Mouse (Mus musculus): Measurements from ENCODE around the gene Glt1d1. TPM values are rescaled to one million over a fixed set of nuclear protein-coding genes. Genes with fewer than 3 reads are reported as not detected.
"Not testable (repeated sequence)": the region's sequence is repeated elsewhere in the genome, so short reads cannot be mapped to it uniquely, and the experiment has no call there.

The Glt1d1 gene
- polyA plus RNA-seq, 1 experiment from 2014 or later: 0.25 TPM

DNA sequence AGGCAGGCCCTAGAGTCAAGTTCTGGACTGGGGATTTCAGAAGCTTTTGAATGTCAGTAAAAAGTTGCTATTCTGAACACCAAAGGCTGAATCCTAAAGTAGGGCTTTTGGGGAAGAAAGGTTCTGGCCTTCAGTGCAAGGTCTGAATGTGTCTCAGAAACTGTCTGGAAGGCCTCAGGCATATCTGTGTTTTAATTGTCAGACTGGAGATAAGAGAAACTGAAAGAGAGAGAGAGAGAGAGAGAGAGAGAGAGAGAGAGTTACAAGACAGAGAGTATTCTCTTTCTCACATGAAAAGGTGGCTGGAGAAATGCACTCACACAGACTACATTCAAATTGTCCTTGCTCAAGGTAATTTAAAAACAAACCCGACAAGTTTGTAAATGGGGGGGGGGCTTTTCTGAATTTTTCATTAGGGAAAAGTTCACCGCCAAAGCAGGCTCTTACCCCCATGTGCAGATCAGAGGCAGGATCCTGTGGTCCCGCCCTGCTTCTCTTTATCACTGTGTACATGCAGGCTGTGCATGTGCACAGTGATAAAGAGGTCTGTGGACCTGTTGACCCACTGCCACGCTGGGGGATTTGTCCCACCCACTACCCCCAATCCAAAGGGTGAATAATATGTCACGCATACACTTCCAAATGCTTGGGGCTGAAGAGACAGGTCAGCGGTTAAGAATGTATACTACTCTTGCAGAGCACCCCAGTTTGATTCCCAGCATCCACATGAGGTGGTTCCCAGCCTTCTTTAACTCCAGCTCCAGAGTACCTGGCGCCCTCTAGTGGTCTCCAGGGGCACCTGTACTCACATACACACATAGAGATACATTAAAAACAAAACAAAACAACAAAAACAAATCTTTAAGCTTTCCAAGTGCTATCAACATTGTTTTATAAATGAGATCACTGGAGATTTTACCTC lies 83.0 kb downstream of the Glt1d1 start:
- ATAC-seq (ENCODE audit: low read depth) (no peak), DNase-seq (ENCODE audit: low spot score) (no peak)
- Histone ChIP-seq H3K27ac (replicated peaks; ENCODE audit: low read depth, low read length) (no peak overlapping the region), H3K4me2 (ENCODE audit: low read depth, low read length) (no peak overlapping the region), H3K9me3 (ENCODE audit: control insufficient read depth, low read length) (peaks cover 8% of the 10 kb centered on the region; the same call in 1 of the 2 replicates), H3K4me3 (ENCODE audit: low read depth, low read length) (no peak overlapping the region), H3K4me1 (ENCODE audit: control insufficient read depth, insufficient read depth, low read length) (0 out of 2 replicates have a peak, but pooled peaks cover 3% of the 10 kb centered on the region), H3K9ac (ENCODE audit: low read depth, low read length) (no peak overlapping the region), H3K36me3 (ENCODE audit: control insufficient read depth, insufficient read depth, low read length) (no peaks in the 10 kb centered on the region), H3K27me3 (replicated peaks; ENCODE audit: control insufficient read depth, insufficient read depth, low read length) (no peaks in the 10 kb centered on the region)
- WGBS: 75% methylated on average over 7 of the region's 7 CpGs

DNA sequence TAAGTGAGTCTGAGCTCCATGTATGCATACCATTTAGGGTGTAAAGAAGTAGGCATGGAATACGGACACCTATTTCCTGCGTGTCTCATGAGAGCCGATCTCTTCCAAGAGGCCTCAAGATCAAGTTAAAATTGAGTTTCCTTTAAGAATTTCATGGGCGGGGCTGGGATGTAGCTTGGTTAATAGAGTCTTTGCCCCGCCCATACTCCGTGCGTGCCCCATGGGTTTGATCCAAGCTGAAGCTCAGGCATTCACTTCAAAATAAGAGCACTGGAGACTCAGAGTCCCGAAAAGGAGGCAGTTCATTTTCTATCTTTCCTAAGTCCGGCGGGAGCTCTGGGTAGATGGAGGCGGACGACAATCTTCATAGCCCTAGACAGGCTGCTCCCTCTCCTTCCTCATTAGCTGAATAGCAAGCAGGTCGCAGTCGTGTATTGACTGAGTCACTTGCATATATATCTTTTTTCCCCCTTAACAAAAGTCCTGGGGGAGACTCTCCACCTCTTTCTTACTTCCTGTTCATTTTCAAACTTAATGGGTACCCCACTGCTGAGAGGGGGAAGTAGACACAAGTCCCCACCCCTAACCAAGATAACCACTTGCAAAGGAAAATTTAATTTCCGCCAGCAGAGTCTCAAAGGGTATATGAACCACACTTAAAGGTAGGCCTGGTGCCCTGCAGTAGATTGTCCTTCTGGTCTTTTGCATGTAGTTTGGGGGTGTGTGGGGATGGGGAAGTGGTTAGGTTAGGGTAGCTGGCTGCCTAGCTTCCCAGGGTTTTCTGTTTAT lies 88.7 kb downstream of the Glt1d1 start:
- Histone ChIP-seq H3K27me3 (replicated peaks; ENCODE audit: control insufficient read depth, insufficient read depth, low read length) (no peaks in the 10 kb centered on the region), H3K9ac (ENCODE audit: low read depth, low read length) (no peak overlapping the region), H3K27ac (replicated peaks; ENCODE audit: low read depth, low read length) (no peak overlapping the region), H3K9me3 (ENCODE audit: control insufficient read depth, low read length) (no peaks in the 10 kb centered on the region), H3K4me2 (ENCODE audit: low read depth, low read length) (peak overlapping the region; percentile 32), H3K4me3 (ENCODE audit: low read depth, low read length) (peak overlapping the region; percentile 10), H3K4me1 (ENCODE audit: control insufficient read depth, insufficient read depth, low read length) (0 out of 2 replicates have a peak, but pooled peaks cover 3% of the 10 kb centered on the region), H3K36me3 (ENCODE audit: control insufficient read depth, insufficient read depth, low read length) (no peaks in the 10 kb centered on the region)
- ATAC-seq (ENCODE audit: low read depth) (peak; percentile 70), DNase-seq (ENCODE audit: low spot score) (peak; percentile 93)
- WGBS: 24% methylated on average over 15 of the region's 15 CpGs

GRCm38 (mm10) chr5:127722171-127722570 lies 90.1 kb downstream of the Glt1d1 start:
- 95% methylated on average over 12 of the region's 12 CpGs for WGBS
- not testable (repeated sequence) for DNase-seq (ENCODE audit: low spot score); H3K9ac ChIP-seq (ENCODE audit: low read depth, low read length); H3K4me2 ChIP-seq (ENCODE audit: low read depth, low read length); H3K27me3 ChIP-seq (replicated peaks; ENCODE audit: control insufficient read depth, insufficient read depth, low read length); H3K4me1 ChIP-seq (ENCODE audit: control insufficient read depth, insufficient read depth, low read length); ATAC-seq (ENCODE audit: low read depth); H3K36me3 ChIP-seq (ENCODE audit: control insufficient read depth, insufficient read depth, low read length); H3K27ac ChIP-seq (replicated peaks; ENCODE audit: low read depth, low read length); H3K9me3 ChIP-seq (ENCODE audit: control insufficient read depth, low read length); H3K4me3 ChIP-seq (ENCODE audit: low read depth, low read length)

- ATAC-seq (ENCODE audit: low read depth): no peak
- DNase-seq (ENCODE audit: low spot score): no peak
- no peaks in the 10 kb centered on the region for H3K4me1 ChIP-seq (ENCODE audit: control insufficient read depth, insufficient read depth, low read length)
- no peak overlapping the region for H3K4me2 ChIP-seq (ENCODE audit: low read depth, low read length)
- H3K9ac ChIP-seq (ENCODE audit: low read depth, low read length): no peak overlapping the region
- H3K4me3 ChIP-seq (ENCODE audit: low read depth, low read length): no peak overlapping the region
- H3K9me3 ChIP-seq (ENCODE audit: control insufficient read depth, low read length): no peaks in the 10 kb centered on the region
- WGBS: 97% methylated on average over 2 of the region's 2 CpGs
- no peaks in the 10 kb centered on the region for H3K27me3 ChIP-seq (replicated peaks; ENCODE audit: control insufficient read depth, insufficient read depth, low read length)
- no peak overlapping the region for H3K27ac ChIP-seq (replicated peaks; ENCODE audit: low read depth, low read length)
- H3K36me3 ChIP-seq (ENCODE audit: control insufficient read depth, insufficient read depth, low read length): no peaks in the 10 kb centered on the region
Measured at GRCm38 (mm10) chr5:127730351-127730750, 98.3 kb downstream of the Glt1d1 start.

DNA sequence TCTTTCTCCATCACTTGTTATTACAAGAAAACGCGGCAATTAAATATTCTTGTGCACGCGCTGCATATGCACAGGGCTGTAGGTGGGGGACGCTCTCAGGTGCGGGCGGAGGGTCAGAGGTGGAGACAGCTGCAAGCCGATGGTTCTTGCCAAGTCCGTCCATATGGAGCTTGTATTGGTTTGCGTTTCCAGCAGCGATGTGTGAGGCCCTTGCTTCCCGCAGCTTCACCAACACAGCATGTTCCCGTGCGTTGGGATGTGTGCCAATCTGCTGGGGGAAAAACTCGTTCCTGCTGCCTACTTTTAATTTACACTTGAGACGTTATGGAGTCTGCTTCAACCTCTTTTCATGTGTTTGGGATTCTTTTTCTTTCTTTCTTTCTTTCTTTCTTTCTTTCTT lies 109.3 kb downstream of the Glt1d1 start:
- Histone ChIP-seq H3K4me1 (ENCODE audit: control insufficient read depth, insufficient read depth, low read length) (no peaks in the 10 kb centered on the region), H3K36me3 (ENCODE audit: control insufficient read depth, insufficient read depth, low read length) (no peaks in the 10 kb centered on the region), H3K27me3 (replicated peaks; ENCODE audit: control insufficient read depth, insufficient read depth, low read length) (no peaks in the 10 kb centered on the region), H3K27ac (replicated peaks; ENCODE audit: low read depth, low read length) (no peak overlapping the region), H3K4me2 (ENCODE audit: low read depth, low read length) (no peak overlapping the region), H3K9ac (ENCODE audit: low read depth, low read length) (no peak overlapping the region), H3K9me3 (ENCODE audit: control insufficient read depth, low read length) (0 out of 2 replicates have a peak, but pooled peaks cover 4% of the 10 kb centered on the region), H3K4me3 (ENCODE audit: low read depth, low read length) (no peak overlapping the region)
- WGBS: 69% methylated on average over 16 of the region's 16 CpGs
- ATAC-seq (ENCODE audit: low read depth) (no peak), DNase-seq (ENCODE audit: low spot score) (peak; percentile 43)

GRCm38 (mm10) chr5:127749540-127749939 lies 117.5 kb downstream of the Glt1d1 start:
- not testable (repeated sequence) for H3K27me3 ChIP-seq (replicated peaks; ENCODE audit: control insufficient read depth, insufficient read depth, low read length); H3K4me2 ChIP-seq (ENCODE audit: low read depth, low read length); H3K4me3 ChIP-seq (ENCODE audit: low read depth, low read length); ATAC-seq (ENCODE audit: low read depth); H3K36me3 ChIP-seq (ENCODE audit: control insufficient read depth, insufficient read depth, low read length); DNase-seq (ENCODE audit: low spot score); H3K9ac ChIP-seq (ENCODE audit: low read depth, low read length); H3K27ac ChIP-seq (replicated peaks; ENCODE audit: low read depth, low read length); H3K4me1 ChIP-seq (ENCODE audit: control insufficient read depth, insufficient read depth, low read length); H3K9me3 ChIP-seq (ENCODE audit: control insufficient read depth, low read length)
- 87% methylated on average over 3 of the region's 3 CpGs for WGBS

DNA sequence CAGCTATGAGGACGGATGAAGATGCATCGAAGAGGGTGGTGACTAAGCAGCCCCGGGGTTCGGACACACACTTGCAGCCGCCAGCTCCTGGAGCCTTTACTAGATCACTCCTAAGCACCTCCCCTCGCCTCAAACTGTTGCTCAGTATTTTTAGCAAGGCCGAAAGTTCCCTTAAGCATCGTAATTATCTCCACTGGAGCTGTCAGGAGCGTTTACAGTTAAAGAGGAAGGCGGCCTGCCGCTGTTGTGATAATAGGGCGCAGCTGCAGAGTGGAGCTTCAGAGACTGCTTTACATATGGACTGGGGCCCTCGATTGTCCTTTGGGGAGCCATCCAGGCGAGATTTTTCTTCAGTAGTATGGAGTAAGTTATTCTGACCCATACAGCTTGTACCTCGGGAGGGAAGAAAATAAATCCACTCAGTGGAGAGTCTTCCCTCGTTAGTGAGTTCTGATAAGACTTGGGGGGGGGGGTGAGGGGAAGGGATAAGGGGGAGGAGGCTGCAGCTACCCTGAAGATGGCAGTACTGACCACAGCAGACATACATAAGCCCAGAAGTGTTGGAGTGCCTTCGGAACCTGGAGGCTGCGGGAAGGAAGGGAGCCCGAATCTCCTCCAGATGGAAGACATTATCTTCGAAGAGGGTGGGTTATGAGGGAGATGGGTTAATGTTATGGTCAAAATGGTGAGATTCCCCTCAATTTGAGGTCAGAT lies 119.4 kb downstream of the Glt1d1 start:
- ATAC-seq (ENCODE audit: low read depth): peak; percentile 78; the same call in 1 of the 2 replicates
- peak overlapping the region; percentile 40 for H3K4me2 ChIP-seq (ENCODE audit: low read depth, low read length)
- peak; percentile 89 for DNase-seq (ENCODE audit: low spot score)
- H3K9ac ChIP-seq (ENCODE audit: low read depth, low read length): no peak overlapping the region
- no peaks in the 10 kb centered on the region for H3K36me3 ChIP-seq (ENCODE audit: control insufficient read depth, insufficient read depth, low read length)
- no peaks in the 10 kb centered on the region for H3K27me3 ChIP-seq (replicated peaks; ENCODE audit: control insufficient read depth, insufficient read depth, low read length)
- no peak overlapping the region for H3K4me3 ChIP-seq (ENCODE audit: low read depth, low read length)
- no peak overlapping the region for H3K27ac ChIP-seq (replicated peaks; ENCODE audit: low read depth, low read length)
- H3K4me1 ChIP-seq (ENCODE audit: control insufficient read depth, insufficient read depth, low read length): no peaks in the 10 kb centered on the region; the same call in 1 of the 2 replicates
- H3K9me3 ChIP-seq (ENCODE audit: control insufficient read depth, low read length): no peaks in the 10 kb centered on the region
- 13% methylated on average over 20 of the region's 20 CpGs for WGBS

DNA sequence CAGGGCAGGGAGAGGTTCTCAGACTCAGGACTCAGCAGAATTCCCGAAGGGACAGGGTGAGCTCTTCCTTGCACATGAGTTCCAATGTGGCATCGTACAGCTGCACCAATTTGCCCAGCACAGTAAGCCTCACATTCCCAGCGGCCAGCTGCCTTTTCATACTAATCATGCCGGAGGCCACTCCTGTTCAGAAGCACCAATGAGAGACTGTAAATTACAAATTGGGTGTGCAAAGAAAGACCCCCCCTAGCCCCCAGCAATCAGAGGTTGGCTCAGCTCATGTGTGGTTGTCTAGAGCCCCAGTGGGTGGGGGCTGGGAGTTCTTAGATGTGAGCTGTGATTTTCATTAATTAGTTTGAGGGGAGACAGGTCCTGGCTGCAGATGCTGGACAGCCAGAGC lies 123.5 kb downstream of the Glt1d1 start:
- 68% methylated on average over 4 of the region's 4 CpGs for WGBS
- ATAC-seq (ENCODE audit: low read depth): no peak
- no peaks in the 10 kb centered on the region for H3K27me3 ChIP-seq (replicated peaks; ENCODE audit: control insufficient read depth, insufficient read depth, low read length)

More for the DNA sequence above, 123.5 kb downstream of the Glt1d1 start:
- no peak overlapping the region for H3K4me3 ChIP-seq (ENCODE audit: low read depth, low read length)
- DNase-seq (ENCODE audit: low spot score): peak; percentile 14
- H3K4me2 ChIP-seq (ENCODE audit: low read depth, low read length): no peak overlapping the region
- no peaks in the 10 kb centered on the region; the same call in 1 of the 2 replicates for H3K4me1 ChIP-seq (ENCODE audit: control insufficient read depth, insufficient read depth, low read length)
- no peak overlapping the region for H3K27ac ChIP-seq (replicated peaks; ENCODE audit: low read depth, low read length)
- no peaks in the 10 kb centered on the region for H3K9me3 ChIP-seq (ENCODE audit: control insufficient read depth, low read length)
- H3K9ac ChIP-seq (ENCODE audit: low read depth, low read length): no peak overlapping the region
- H3K36me3 ChIP-seq (ENCODE audit: control insufficient read depth, insufficient read depth, low read length): no peaks in the 10 kb centered on the region
